Mouse (Mus musculus) E14TG2a.4 (cell line): ENCODE measurements around the gene Zfp444.
A peak's percentile ranks its signal among the peaks of the same experiment; 100 is the strongest.

Experiments used
- H3K27me3 ChIP-seq: 2 replicates; pipeline ENCODE4 v1.6.1; 2014; ENCODE audit warnings: low read length, control low read depth; ENCODE audit not compliant: insufficient read depth
- H3K36me3 ChIP-seq: 2 replicates; pipeline ENCODE4 v1.6.1; 2014; ENCODE audit warnings: low read length, control low read depth; ENCODE audit not compliant: insufficient read depth
- H3K4me1 ChIP-seq: replicated peaks from 2 replicates; pipeline ENCODE4 v1.6.1; 2014; ENCODE audit warnings: low read depth, low read length, control low read depth
- H3K4me3 ChIP-seq: replicated peaks from 2 replicates; pipeline ENCODE4 v1.5.1; 2014; ENCODE audit warnings: mild to moderate bottlenecking, low read length
- H3K9me3 ChIP-seq: 2 replicates; pipeline ENCODE4 v1.6.1; 2014; ENCODE audit warnings: low read length, control low read depth
- CTCF ChIP-seq: conservative IDR thresholded peaks from 2 replicates; pipeline ENCODE4 v1.5.1; 2014; ENCODE audit warnings: low read length
- NANOG ChIP-seq: IDR thresholded peaks from 2 replicates; pipeline ENCODE4 v1.6.1; 2014; ENCODE audit warnings: borderline replicate concordance, low read length, mixed read lengths
- POU5F1 ChIP-seq: IDR thresholded peaks from 2 replicates; pipeline ENCODE4 v1.6.1; 2014; ENCODE audit warnings: low read length, borderline replicate concordance

The Zfp444 gene

GRCm38 (mm10) chr7:6146194-6146981 is 25.6 kb upstream of the Zfp444 start:
- H3K4me3 ChIP-seq, result no peak overlapping the region
- peaks cover 39% of the 10 kb centered on the region for H3K36me3 ChIP-seq
- H3K4me1 ChIP-seq, result peaks cover 88% of the 10 kb centered on the region
- no peaks in the 10 kb centered on the region for H3K9me3 ChIP-seq
- TF ChIP-seq POU5F1 (no peak), CTCF (no peak), NANOG (peak; percentile 58; the same call in 1 of the 2 replicates)
- no peaks in the 10 kb centered on the region for H3K27me3 ChIP-seq

GRCm38 (mm10) chr7:6146982-6147325 is 25.1 kb upstream of the Zfp444 start:
- Histone ChIP-seq H3K4me1 (peaks cover 91% of the 10 kb centered on the region), H3K9me3 (no peaks in the 10 kb centered on the region), H3K27me3 (no peaks in the 10 kb centered on the region), H3K4me3 (peak overlapping the region; percentile 10; the same call in 1 of the 2 replicates), H3K36me3 (peaks cover 34% of the 10 kb centered on the region)
- no peak for TF ChIP-seq NANOG
- no peak for TF ChIP-seq POU5F1
- no peak for TF ChIP-seq CTCF

- Histone ChIP-seq H3K4me3 (no peak overlapping the region), H3K36me3 (peaks cover 31% of the 10 kb centered on the region), H3K27me3 (no peaks in the 10 kb centered on the region), H3K4me1 (peaks cover 93% of the 10 kb centered on the region), H3K9me3 (no peaks in the 10 kb centered on the region)
- no peak for TF ChIP-seq CTCF
- TF ChIP-seq NANOG, result no peak
- no peak for TF ChIP-seq POU5F1
Observed at GRCm38 (mm10) chr7:6147688-6148087, 24.3 kb upstream of the Zfp444 start.

GRCm38 (mm10) chr7:6151266-6151665 is 20.8 kb upstream of the Zfp444 start:
- no peak for TF ChIP-seq POU5F1
- Histone ChIP-seq H3K9me3 (no peaks in the 10 kb centered on the region), H3K4me3 (no peak overlapping the region), H3K4me1 (peaks cover 82% of the 10 kb centered on the region), H3K27me3 (no peaks in the 10 kb centered on the region), H3K36me3 (peaks cover 19% of the 10 kb centered on the region)

GRCm38 (mm10) chr7:6152036-6152435 is 20.0 kb upstream of the Zfp444 start:
- Histone ChIP-seq H3K4me3 (no peak overlapping the region), H3K36me3 (peaks cover 17% of the 10 kb centered on the region), H3K9me3 (no peaks in the 10 kb centered on the region), H3K27me3 (no peaks in the 10 kb centered on the region), H3K4me1 (peaks cover 83% of the 10 kb centered on the region)
- TF ChIP-seq POU5F1 (no peak), NANOG (no peak), CTCF (no peak)

DNA sequence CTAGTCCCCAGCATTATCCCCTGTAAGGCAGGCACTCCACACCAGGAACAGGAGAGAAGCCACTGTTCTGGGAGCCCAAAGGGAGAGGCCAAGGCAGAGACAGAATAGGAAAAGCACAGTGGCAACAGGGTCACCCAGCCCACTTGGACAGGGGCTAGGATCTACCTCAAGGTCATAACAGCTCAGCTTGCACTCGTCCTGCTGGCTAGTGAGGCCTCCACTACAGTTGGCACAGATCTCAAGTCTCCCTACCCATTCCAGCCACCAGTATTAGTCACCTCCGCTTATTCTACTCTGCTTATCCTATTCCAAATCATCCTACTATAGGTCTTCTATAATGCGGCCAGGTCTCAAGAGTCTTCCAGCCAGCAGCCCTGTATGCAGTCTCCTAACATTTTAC is 18.9 kb upstream of the Zfp444 start:
- TF ChIP-seq NANOG (no peak), CTCF (no peak), POU5F1 (no peak)
- no peaks in the 10 kb centered on the region for H3K9me3 ChIP-seq
- peaks cover 7% of the 10 kb centered on the region; the same call in 1 of the 2 replicates for H3K36me3 ChIP-seq
- no peaks in the 10 kb centered on the region for H3K27me3 ChIP-seq
- no peak overlapping the region for H3K4me3 ChIP-seq
- H3K4me1 ChIP-seq, result peaks cover 76% of the 10 kb centered on the region

DNA sequence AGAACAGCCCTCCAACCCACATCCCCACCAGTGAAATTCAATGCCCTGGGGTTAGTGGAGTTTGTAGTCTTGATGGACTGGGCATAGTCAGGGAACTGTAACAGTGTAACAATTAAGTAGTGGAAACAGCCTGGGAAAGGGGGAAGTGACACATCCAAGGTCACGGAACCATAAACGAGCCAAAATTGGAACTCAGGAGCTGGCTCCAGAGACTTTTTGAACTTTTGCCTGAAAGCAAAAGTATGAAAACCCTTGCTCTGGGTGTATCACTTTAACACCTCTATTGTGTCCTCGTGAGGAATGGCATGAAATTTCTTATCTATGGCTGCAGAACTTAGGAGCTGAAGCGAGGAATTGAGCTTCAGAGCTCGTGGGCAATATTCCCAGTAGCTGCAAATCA is 17.9 kb upstream of the Zfp444 start:
- no peak for TF ChIP-seq POU5F1
- TF ChIP-seq NANOG, result no peak
- TF ChIP-seq CTCF, result no peak

GRCm38 (mm10) chr7:6155031-6155872 is 16.8 kb upstream of the Zfp444 start:
- no peak for TF ChIP-seq POU5F1
- no peak for TF ChIP-seq CTCF
- TF ChIP-seq NANOG, result no peak
- H3K27me3 ChIP-seq, result no peaks in the 10 kb centered on the region
- H3K4me3 ChIP-seq, result peak overlapping the region; percentile 99
- no peaks in the 10 kb centered on the region for H3K9me3 ChIP-seq
- peaks cover 56% of the 10 kb centered on the region for H3K4me1 ChIP-seq
- H3K36me3 ChIP-seq, result peaks cover 7% of the 10 kb centered on the region; the same call in 1 of the 2 replicates

More for the DNA sequence above, 17.9 kb upstream of the Zfp444 start:
- Histone ChIP-seq H3K27me3 (no peaks in the 10 kb centered on the region), H3K9me3 (no peaks in the 10 kb centered on the region), H3K4me3 (peak overlapping the region; percentile 99; the same call in 1 of the 2 replicates), H3K36me3 (peaks cover 7% of the 10 kb centered on the region; the same call in 1 of the 2 replicates), H3K4me1 (peaks cover 66% of the 10 kb centered on the region)
